Mouse (Mus musculus): ENCODE measurements around the gene Ddx49. TPM values are rescaled to one million over a fixed set of nuclear protein-coding genes. Genes with fewer than 3 reads are reported as not detected.

Ddx49 gene
- polyA plus RNA-seq, 1 experiment from 2014 or later, result 58.1 TPM

DNA sequence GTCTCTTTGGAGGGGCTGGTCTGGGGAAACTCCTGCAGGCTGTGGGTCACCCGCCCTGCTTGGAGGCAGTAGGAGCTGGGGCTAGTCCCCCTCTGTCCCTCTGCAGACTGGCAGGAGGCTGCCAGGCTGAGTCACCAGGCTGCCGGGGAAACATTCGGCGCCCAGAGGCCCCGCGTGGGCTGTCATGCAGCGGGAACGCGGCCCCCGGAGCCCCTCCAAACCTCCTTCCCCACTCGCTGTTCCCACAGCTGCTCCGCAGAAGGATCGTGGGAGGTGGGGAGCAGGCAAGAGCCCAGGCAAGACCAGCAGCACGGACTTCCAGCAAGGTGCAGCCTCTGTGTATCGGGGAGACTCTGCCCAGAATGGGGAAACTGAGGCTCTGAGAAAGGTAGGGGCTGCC is 24.1 kb downstream of the Ddx49 start:
- Histone ChIP-seq H3K4me3 (0 out of 2 replicates have a peak overlapping the region, but pooled peaks have one; percentile 4), H3K27ac (replicated peaks) (0 out of 2 replicates have a peak overlapping the region, but pooled peaks have one; percentile 49)

DNA sequence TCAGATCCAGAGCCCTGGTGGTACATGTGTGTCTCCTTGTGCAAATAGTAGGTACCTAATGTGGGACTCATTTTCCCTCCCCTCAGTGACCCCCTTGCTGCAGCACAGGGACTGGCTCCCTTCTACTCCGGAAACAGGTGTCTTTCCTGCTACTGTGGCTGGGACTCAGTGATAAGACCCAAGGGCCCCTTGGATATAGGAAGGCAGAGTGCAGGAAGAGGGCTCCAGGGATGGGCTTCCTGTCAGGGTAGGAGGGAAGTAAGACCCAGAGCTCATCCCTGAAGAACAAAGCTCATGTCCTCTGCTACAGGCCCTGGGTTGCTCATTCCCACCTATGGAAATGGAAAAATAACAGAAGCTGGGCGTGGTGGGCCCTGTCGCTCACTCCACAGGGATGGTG is 25.8 kb downstream of the Ddx49 start:
- no peak for DNase-seq (ENCODE audit: low spot score)
- no peaks in the 10 kb centered on the region for H3K9me3 ChIP-seq
- no peak overlapping the region for H3K4me3 ChIP-seq
- no peaks in the 10 kb centered on the region for H3K27me3 ChIP-seq (replicated peaks; ENCODE audit: low read depth, poor library complexity, severe bottlenecking)
- 88% methylated on average over 3 of the region's 3 CpGs for WGBS
- H3K27ac ChIP-seq (replicated peaks), result no peak overlapping the region
- no peaks in the 10 kb centered on the region for H3K36me3 ChIP-seq (replicated peaks)
- peaks cover 37% of the 10 kb centered on the region for H3K4me1 ChIP-seq

More for the DNA sequence above, 24.1 kb downstream of the Ddx49 start:
- 71% methylated on average over 15 of the region's 15 CpGs for WGBS
- Histone ChIP-seq H3K27me3 (replicated peaks; ENCODE audit: low read depth, poor library complexity, severe bottlenecking) (no peaks in the 10 kb centered on the region), H3K36me3 (replicated peaks) (no peaks in the 10 kb centered on the region), H3K4me1 (peaks cover 46% of the 10 kb centered on the region), H3K9me3 (no peaks in the 10 kb centered on the region)
- DNase-seq (ENCODE audit: low spot score), result no peak

DNA sequence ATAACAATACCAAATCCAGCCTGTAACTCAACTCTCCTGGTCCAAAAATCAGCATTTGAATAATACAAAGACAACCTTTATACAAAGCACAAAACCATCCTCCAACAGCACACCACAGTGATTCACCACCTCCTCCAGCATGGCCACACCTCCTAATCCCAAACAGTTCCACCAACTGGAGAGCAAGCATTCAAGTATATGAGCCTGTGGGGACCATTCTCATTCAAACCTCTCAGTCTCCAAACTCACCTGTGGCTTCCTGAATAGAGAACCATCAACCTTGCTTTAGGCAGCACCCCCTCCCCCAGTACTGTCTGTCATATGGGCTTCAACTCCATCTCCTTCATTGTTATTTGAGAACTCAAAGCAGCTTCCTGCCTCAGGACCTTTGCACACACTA is 27.9 kb downstream of the Ddx49 start:
- H3K4me3 ChIP-seq, result no peak overlapping the region
- H3K4me1 ChIP-seq, result peaks cover 25% of the 10 kb centered on the region
- H3K27ac ChIP-seq (replicated peaks), result no peak overlapping the region
- no peak for DNase-seq (ENCODE audit: low spot score)
- no peaks in the 10 kb centered on the region for H3K9me3 ChIP-seq
- no peaks in the 10 kb centered on the region for H3K27me3 ChIP-seq (replicated peaks; ENCODE audit: low read depth, poor library complexity, severe bottlenecking)
- no peaks in the 10 kb centered on the region for H3K36me3 ChIP-seq (replicated peaks)

DNA sequence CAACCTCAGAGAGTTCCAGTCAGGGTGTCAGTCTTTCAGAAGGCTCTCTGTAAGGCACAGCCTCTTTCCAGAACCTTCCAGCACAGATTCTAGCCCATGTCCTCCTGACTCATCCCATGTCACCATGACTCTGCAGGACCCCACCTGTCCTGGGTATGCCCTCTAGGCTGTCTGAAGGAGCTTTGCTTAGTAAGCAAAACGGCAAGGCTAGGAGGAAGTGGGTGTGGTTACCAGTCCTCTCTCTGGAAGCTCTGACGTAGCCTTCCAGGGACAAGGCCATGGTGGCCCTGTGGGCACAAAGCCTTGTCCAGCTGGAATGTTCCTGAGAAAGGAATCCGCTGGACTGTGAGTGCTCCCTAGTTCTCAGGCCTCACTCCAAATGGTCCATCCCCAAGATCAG is 29.3 kb downstream of the Ddx49 start:
- H3K36me3 ChIP-seq (replicated peaks), result no peaks in the 10 kb centered on the region
- WGBS, result 56% methylated on average over 3 of the region's 3 CpGs
- H3K4me3 ChIP-seq, result no peak overlapping the region
- H3K27ac ChIP-seq (replicated peaks), result no peak overlapping the region
- peaks cover 20% of the 10 kb centered on the region for H3K4me1 ChIP-seq
- H3K9me3 ChIP-seq, result no peaks in the 10 kb centered on the region
- no peaks in the 10 kb centered on the region for H3K27me3 ChIP-seq (replicated peaks; ENCODE audit: low read depth, poor library complexity, severe bottlenecking)
- DNase-seq (ENCODE audit: low spot score), result no peak

DNA sequence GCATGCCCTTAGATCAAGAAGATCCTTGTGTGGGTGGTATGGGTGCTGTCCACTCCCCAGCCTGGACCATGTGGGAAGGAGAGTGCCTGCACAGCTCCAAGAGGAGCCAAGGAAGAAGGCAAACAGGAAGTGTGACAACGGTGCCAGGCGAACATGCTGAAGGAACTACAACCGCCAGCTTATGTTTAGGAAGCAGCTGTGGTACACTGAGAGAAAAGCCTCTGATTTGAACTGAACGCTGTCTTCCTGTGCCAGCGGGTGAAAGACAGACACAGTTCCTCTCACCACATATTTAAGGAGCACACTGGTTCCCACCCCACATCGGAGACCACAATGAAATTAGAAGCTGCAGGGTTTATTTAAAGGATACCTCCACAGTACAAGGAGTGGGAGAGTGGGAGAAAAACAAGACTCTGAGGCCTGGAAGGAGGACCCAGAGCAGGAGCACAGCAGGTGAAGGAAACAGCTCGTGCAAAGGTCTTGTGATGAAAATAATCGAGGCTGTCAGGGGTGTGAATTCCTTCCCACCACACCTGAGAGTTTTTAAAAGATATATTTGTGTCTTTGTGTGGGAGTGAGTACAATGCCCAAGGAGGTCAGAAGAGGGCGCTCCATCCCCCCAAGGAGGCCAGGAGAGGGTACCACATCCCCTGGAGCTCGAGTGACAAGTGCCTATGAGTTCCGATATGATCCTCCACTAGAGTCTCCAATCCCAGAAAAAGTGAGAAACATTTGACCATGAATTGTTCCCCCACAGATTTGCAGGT is 33.3 kb downstream of the Ddx49 start:
- no peaks in the 10 kb centered on the region for H3K27me3 ChIP-seq (replicated peaks; ENCODE audit: low read depth, poor library complexity, severe bottlenecking)
- no peak overlapping the region for H3K4me3 ChIP-seq
- H3K9me3 ChIP-seq, result no peaks in the 10 kb centered on the region
- H3K36me3 ChIP-seq (replicated peaks), result peaks cover 30% of the 10 kb centered on the region
- no peak overlapping the region for H3K27ac ChIP-seq (replicated peaks)
- whole genome bisulfite sequencing, result 61% methylated on average over 11 of the region's 11 CpGs
- H3K4me1 ChIP-seq, result peaks cover 21% of the 10 kb centered on the region
- no peak for DNase-seq (ENCODE audit: low spot score)

DNA sequence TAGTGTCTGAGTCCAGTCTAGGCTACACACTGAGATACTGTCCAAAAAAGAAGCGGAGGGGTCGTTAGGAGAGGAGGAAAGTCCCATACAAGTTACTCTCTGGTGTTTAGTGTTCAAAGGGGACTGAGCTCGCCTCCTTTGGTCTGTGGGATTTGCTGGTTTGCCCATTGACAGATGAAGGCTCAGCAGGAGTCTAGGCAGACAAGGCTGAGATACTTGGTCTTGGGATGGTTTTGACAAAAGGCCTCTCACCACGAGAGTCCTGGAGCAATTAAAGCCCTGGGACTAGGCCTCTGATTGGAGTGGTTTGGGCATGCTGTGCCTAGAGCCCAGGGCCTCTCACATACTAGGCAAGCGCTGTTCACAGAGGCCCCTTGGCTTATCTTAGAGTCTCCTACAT is 34.0 kb downstream of the Ddx49 start:
- peaks cover 37% of the 10 kb centered on the region for H3K36me3 ChIP-seq (replicated peaks)
- H3K4me3 ChIP-seq, result no peak overlapping the region
- no peaks in the 10 kb centered on the region for H3K27me3 ChIP-seq (replicated peaks; ENCODE audit: low read depth, poor library complexity, severe bottlenecking)
- H3K27ac ChIP-seq (replicated peaks), result no peak overlapping the region
- H3K4me1 ChIP-seq, result peaks cover 21% of the 10 kb centered on the region
- no peaks in the 10 kb centered on the region for H3K9me3 ChIP-seq
- WGBS, result 56% methylated on average over 5 of the region's 5 CpGs
- no peak for DNase-seq (ENCODE audit: low spot score)

DNA sequence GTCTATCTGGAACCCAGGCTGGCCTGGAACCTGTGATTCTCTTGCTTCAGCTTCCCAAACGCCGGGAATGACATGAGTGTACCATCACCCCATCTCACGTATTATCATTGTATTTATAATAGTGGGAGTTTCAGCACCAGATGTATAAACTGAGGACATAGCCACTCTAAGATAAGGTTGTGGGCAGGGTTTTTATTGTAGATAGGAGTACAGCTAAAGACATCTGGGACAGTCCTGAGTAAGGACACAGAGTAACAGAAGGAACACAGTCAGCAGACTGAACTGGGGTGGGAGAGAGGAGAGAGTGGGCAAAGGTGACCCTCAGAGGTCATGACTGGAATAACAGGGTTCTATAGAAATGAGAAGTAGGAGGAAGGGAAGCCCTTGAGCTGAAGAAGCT is 34.6 kb downstream of the Ddx49 start:
- Histone ChIP-seq H3K36me3 (replicated peaks) (peaks cover 43% of the 10 kb centered on the region), H3K27me3 (replicated peaks; ENCODE audit: low read depth, poor library complexity, severe bottlenecking) (no peaks in the 10 kb centered on the region), H3K9me3 (no peaks in the 10 kb centered on the region), H3K27ac (replicated peaks) (no peak overlapping the region), H3K4me3 (no peak overlapping the region), H3K4me1 (peaks cover 18% of the 10 kb centered on the region)
- no peak for DNase-seq (ENCODE audit: low spot score)
- 87% methylated on average over 3 of the region's 3 CpGs for WGBS

DNA sequence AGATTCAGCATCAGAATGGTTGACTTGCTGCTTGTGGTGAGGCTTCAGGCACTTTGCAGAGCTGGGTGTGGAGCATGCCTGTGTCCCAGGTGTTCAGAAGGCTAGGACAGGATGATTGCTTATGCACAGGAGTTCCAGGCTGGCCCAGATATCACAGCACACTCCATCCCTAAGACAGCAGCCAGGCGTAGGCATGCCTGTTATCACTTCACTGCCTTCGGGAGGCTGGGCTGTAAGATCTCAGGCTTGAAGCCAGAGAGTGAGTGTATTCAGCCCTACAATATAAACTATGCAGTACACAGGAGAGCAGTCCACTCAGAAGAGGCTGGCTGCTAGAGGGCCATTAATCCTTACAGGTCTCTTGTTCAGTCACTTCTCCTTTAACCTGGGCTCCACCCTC is 43.2 kb downstream of the Ddx49 start:
- Histone ChIP-seq H3K4me3 (no peak overlapping the region), H3K36me3 (replicated peaks) (peaks cover 100% of the 10 kb centered on the region), H3K4me1 (no peaks in the 10 kb centered on the region), H3K9me3 (no peaks in the 10 kb centered on the region), H3K27me3 (replicated peaks; ENCODE audit: low read depth, poor library complexity, severe bottlenecking) (no peaks in the 10 kb centered on the region), H3K27ac (replicated peaks) (no peak overlapping the region)
- DNase-seq (ENCODE audit: low spot score), result no peak
- WGBS, result 93% methylated on average over 2 of the region's 2 CpGs

DNA sequence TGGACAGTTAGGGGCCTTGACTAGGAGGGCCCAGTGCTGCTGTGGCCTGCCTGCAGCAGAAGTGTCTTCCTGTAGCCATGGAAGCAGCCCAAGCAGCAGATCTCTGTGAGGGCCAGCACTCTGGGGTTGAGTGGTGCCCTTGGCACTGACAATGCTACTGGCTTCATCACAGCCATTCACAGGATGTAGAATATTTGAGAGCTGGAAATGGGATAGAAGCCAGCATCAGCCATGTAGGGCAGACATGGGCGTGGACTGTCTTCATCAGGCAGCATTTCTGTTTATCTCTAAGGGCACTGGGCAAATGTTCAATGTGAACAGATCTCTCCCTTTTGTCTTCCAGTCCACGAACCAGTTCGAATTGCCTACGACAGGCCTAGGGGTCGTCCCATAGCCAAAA is 43.7 kb downstream of the Ddx49 start:
- no peaks in the 10 kb centered on the region for H3K4me1 ChIP-seq
- H3K36me3 ChIP-seq (replicated peaks), result peaks cover 100% of the 10 kb centered on the region
- WGBS, result 97% methylated on average over 5 of the region's 5 CpGs
- no peaks in the 10 kb centered on the region for H3K9me3 ChIP-seq
- no peaks in the 10 kb centered on the region for H3K27me3 ChIP-seq (replicated peaks; ENCODE audit: low read depth, poor library complexity, severe bottlenecking)
- DNase-seq (ENCODE audit: low spot score), result no peak
- H3K4me3 ChIP-seq, result no peak overlapping the region
- H3K27ac ChIP-seq (replicated peaks), result no peak overlapping the region

DNA sequence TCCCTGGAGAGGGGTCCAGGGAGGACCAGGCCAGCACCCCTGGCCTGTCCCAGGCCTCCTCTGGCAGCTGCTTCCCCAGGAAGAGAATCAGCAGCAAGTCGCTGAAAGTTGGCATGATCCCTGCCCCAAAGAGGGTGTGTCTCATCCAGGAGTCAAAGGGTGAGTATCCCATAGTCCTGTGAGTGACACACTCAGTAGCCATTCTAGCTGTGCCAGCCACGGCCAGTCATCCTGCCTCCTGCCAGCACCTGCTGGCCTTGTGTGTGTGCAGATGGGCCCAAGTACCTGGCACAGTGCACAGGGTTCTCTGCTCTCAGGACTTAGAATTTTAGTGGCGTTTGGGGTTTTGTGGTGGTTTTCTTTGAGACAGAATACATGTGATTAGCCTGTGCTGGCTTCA is 44.8 kb downstream of the Ddx49 start:
- H3K36me3 ChIP-seq (replicated peaks), result peaks cover 100% of the 10 kb centered on the region
- H3K27ac ChIP-seq (replicated peaks), result no peak overlapping the region
- no peaks in the 10 kb centered on the region for H3K9me3 ChIP-seq
- no peak overlapping the region for H3K4me3 ChIP-seq
- DNase-seq (ENCODE audit: low spot score), result no peak
- 85% methylated on average over 3 of the region's 3 CpGs for WGBS
- no peaks in the 10 kb centered on the region for H3K27me3 ChIP-seq (replicated peaks; ENCODE audit: low read depth, poor library complexity, severe bottlenecking)
- H3K4me1 ChIP-seq, result no peaks in the 10 kb centered on the region

DNA sequence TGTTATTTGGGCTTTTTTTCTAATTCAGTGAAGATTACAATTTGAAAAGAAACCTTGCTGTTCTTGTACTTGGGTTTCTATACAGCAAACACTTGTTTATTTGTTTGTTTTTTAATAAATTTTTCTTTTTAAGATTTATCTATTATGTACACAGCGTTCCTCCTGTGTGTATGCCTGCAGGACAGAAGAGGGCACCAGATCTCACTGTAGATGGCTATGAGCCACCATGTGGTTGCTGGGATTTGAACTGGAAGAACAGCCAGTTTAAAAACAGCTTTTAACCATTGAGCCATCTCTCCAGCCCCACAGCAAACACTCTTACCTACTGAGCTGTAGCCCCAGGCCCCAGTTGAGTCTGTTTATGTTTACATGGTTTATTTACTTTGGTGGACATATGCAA is 47.7 kb downstream of the Ddx49 start:
- no peak overlapping the region for H3K4me3 ChIP-seq
- DNase-seq (ENCODE audit: low spot score), result no peak
- WGBS, result 88% methylated on average over 1 of the region's 1 CpGs
- H3K27ac ChIP-seq (replicated peaks), result no peak overlapping the region
- H3K36me3 ChIP-seq (replicated peaks), result peaks cover 100% of the 10 kb centered on the region
- no peaks in the 10 kb centered on the region for H3K9me3 ChIP-seq
- H3K27me3 ChIP-seq (replicated peaks; ENCODE audit: low read depth, poor library complexity, severe bottlenecking), result no peaks in the 10 kb centered on the region
- no peaks in the 10 kb centered on the region for H3K4me1 ChIP-seq

DNA sequence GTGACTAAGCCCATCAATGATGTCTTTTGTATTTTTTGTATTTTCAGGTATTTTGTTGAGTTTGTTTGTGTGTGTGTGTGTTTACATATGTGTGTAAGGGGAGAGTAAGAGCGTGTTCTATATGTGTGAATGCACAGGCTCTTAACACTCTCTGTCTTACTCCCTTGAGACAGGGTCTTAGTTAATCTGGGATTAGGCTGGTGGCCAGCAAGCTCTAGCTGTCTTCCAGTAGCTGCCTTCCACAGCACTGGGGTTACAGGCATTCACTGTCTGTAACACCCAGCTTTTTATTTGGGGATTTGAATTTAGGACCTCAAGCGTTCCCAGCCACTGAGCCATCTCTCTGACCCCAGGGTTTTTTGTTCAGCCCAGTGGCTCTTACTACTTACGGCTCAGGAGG is 54.4 kb downstream of the Ddx49 start:
- 98% methylated on average over 3 of the region's 3 CpGs for WGBS
- DNase-seq (ENCODE audit: low spot score), result no peak
- Histone ChIP-seq H3K4me3 (no peak overlapping the region), H3K4me1 (no peaks in the 10 kb centered on the region), H3K27me3 (replicated peaks; ENCODE audit: low read depth, poor library complexity, severe bottlenecking) (no peaks in the 10 kb centered on the region), H3K36me3 (replicated peaks) (peaks cover 99% of the 10 kb centered on the region), H3K27ac (replicated peaks) (no peak overlapping the region), H3K9me3 (no peaks in the 10 kb centered on the region)

DNA sequence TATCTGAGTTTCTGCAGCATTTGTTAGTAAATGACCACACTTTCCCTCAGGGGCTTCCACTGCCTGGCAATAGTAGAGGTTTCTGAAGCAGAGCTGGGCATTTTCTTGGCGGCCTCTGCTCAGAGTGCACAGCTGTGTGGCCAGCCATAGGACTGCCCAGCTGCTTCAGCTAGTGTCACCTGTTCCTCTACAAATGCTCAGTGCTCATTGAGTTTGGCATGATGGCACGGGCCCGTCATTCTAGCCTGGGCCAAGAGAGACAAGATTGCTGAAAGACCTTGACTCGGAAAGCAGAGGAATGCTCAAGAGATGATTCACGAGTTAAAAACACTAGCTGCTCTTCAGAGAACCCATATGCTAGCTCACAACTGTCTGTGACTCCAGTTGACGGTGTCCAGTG is 55.7 kb downstream of the Ddx49 start:
- 93% methylated on average over 6 of the region's 6 CpGs for WGBS
- Histone ChIP-seq H3K27me3 (replicated peaks; ENCODE audit: low read depth, poor library complexity, severe bottlenecking) (no peaks in the 10 kb centered on the region), H3K9me3 (no peaks in the 10 kb centered on the region), H3K36me3 (replicated peaks) (peaks cover 99% of the 10 kb centered on the region), H3K4me3 (no peak overlapping the region), H3K4me1 (no peaks in the 10 kb centered on the region), H3K27ac (replicated peaks) (no peak overlapping the region)
- no peak for DNase-seq (ENCODE audit: low spot score)

Measured in embryonic facial prominence, embryonic 10.5 days (tissue).